Mouse (Mus musculus): ENCODE results near the gene Sgsm1.

DNA sequence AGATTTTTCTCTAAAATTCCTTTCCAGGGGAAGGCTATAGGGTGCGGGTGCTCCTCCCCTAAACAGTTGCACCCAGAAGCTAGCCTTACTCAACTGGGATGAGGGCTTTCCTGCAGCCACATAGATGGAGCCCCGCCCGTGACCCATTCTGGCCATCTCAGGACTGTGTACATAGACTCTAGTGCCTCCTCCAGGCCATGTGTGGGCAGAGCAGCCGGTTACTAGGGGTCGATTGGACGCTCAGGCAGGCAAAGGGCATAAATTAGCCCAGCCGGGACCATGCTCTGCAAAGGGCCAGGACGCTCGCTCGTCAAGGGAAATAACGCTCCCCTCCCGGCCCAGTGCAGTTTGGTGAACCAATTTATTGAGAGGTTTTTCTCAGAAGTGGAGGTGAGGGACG is 38.0 kb upstream of the Sgsm1 start:
- TF ChIP-seq CHD2 (IDR thresholded peaks at IDR 0.05; ENCODE audit: low read depth, low read length), result no peak
- TF ChIP-seq HCFC1 (IDR thresholded peaks at IDR 0.05; ENCODE audit: borderline replicate concordance, insufficient read depth, low read length), result no peak
- TF ChIP-seq ZC3H11A (IDR thresholded peaks at IDR 0.05; ENCODE audit: borderline replicate concordance, low read depth, low read length), result no peak
- no peak for TF ChIP-seq MAFK (IDR thresholded peaks at IDR 0.05; ENCODE audit: insufficient read depth, low read depth, low read length)

Measured in ES-E14 (cell line).